Mouse (Mus musculus): ENCODE results near the gene Optc. TPM values are rescaled to one million over a fixed set of nuclear protein-coding genes. Genes with fewer than 3 reads are reported as not detected.

Optc gene
- total RNA-seq (2023): not detected

DNA sequence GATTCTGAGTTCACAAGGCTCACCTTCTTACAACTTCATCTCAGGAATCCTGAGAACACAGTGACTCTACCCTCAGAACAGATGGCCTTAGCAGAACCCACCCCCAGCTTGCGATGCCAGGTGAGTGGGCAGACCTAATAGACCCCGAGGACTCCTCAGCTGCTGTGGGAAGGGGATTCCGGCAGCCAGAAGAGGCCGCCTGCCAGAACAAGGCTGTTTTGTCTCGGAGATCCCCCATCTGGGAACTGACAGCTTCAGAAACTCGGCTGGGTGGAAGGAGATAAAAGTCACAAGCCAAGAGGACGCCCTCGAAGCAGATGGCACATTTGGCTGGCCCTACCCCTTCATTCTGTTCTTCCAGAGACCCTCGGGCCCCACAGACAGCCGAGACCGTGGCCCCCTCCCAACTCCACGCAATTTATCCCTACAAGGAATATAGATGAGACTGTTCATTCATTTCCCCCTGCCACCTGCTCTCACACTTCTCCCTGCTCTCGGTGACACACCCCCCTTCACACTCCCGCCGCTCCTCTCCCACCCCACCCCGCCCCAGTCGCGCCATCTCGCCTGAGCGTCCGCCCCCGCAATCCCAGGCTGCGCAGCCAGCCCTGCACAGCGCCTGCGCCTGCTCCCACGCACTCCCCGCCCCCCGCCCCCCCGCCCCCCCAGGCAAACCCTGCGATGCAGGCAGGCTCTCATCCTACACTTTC, at the start of gene Optc:
Gene Optc, minus strand, starts transcription at position 51 of the 710 bp plus-strand sequence.

DNA sequence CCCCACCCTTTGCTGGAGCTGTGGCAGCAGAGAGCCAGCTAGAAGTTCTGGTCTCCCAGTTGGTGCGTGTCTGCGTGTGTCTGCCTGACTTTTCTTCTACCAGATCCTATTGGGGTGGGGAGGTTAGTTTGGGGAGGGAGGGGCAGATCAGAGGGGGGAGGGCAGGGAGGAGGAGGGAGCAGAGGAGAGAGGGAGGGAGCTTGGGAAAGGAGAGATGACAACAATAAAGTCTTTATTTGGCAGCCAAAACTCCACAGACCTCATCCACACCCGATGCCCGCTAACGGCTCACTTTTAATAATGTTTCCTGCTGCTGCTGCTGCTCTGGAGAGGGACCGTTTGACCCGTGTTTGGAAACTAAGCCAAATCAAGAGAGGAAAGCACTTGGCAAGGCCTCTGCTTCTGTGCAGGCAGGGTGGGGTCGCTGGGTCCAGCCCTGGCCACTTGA, 13.5 kb upstream of the Optc start, which contains the start of gene Prelp:
Gene Prelp, minus strand, starts transcription at position 111 of the 448 bp plus-strand sequence.

Other genes with a start within 250 kb of the Optc start
- 10 to 100 TPM; 28.0 to 32.7 TPM for gene Zbed6, start 247.1 kb downstream of the Optc start, total RNA-seq (2023)
- gene Gm38394, start 246.7 kb downstream of the Optc start, total RNA-seq (2023): 10 to 100 TPM; 47.3 to 51.1 TPM
- 10 to 100 TPM; 62.5 to 62.6 TPM for gene Lax1, start 217.9 kb downstream of the Optc start, total RNA-seq (2023)
- 10 to 100 TPM in 1 of 2 experiments, 1 to 10 TPM in 1; 9.5 to 13.9 TPM for gene Atp2b4, start 107.0 kb downstream of the Optc start, total RNA-seq (2023)
- not detected for gene Prelp, start 13.4 kb upstream of the Optc start, total RNA-seq (2023)
- gene Fmod, start 129.3 kb upstream of the Optc start, total RNA-seq (2023): not detected
- 100 to 1,000 TPM; 175 to 187 TPM for gene Btg2, start 171.1 kb upstream of the Optc start, total RNA-seq (2023)
- not detected for gene Chit1, start 203.2 kb upstream of the Optc start, total RNA-seq (2023)